Mouse (Mus musculus): ENCODE measurements around the gene Fat1.

The Fat1 gene

GRCm38 (mm10) chr8:45068759-45069386, 133.6 kb downstream of the Fat1 start, which contains the start of gene Mtnr1a:
TSS of gene Mtnr1a (plus strand) at chr8:45069137.
- DNase-seq (ENCODE audit: low spot score): peak; percentile 64

GRCm38 (mm10) chr8:45070949-45071348, 135.7 kb downstream of the Fat1 start:
- no peak for DNase-seq (ENCODE audit: low spot score)

- no peak for DNase-seq (ENCODE audit: low spot score)
Observed at GRCm38 (mm10) chr8:45080850-45081249, 145.6 kb downstream of the Fat1 start.

- no peak for DNase-seq (ENCODE audit: low spot score)
Observed at GRCm38 (mm10) chr8:45093599-45093998, 158.4 kb downstream of the Fat1 start.
